Mouse (Mus musculus) forebrain, postnatal 0 days (tissue): Measurements from ENCODE around the gene Gna12. TPM values are rescaled to one million over a fixed set of nuclear protein-coding genes. Genes with fewer than 3 reads are reported as not detected.

Source experiments
- ATAC-seq: fragments of 200-750 bp; cut with Nextera tagmentation; 2 replicates; pipeline ENCODE4 v1.8.0; 2017; ENCODE audit warnings: mild to moderate bottlenecking, moderate library complexity
- DNase-seq: peaks from one replicate; pipeline ENCODE4 v3.0.0-alpha.2; 2015
- H3K27ac ChIP-seq: fragments of 300-500 bp; sonication (generic); 2 replicates; pipeline ENCODE4 v1.5.1; 2014; ENCODE audit warnings: low read depth, mild to moderate bottlenecking, antibody characterized with exemption, low read length, moderate library complexity, mixed read lengths
- H3K27me3 ChIP-seq: fragments of 300-500 bp; sonication (generic); 2 replicates; pipeline ENCODE4 v1.6.1; 2014; ENCODE audit warnings: mild to moderate bottlenecking, low read length, mixed read lengths; ENCODE audit not compliant: insufficient read depth
- H3K36me3 ChIP-seq: fragments of 300-500 bp; sonication (generic); 2 replicates; pipeline ENCODE4 v1.6.1; 2014; ENCODE audit warnings: mild to moderate bottlenecking, moderate library complexity; ENCODE audit not compliant: insufficient read depth
- H3K4me1 ChIP-seq: fragments of 300-500 bp; sonication (generic); 2 replicates; pipeline ENCODE4 v1.6.1; 2014; ENCODE audit warnings: antibody characterized with exemption; ENCODE audit not compliant: insufficient read depth
- H3K4me2 ChIP-seq: fragments of 300-500 bp; sonication (generic); 2 replicates; pipeline ENCODE4 v1.6.1; 2014; ENCODE audit warnings: low read depth, mild to moderate bottlenecking, moderate library complexity
- H3K4me3 ChIP-seq: fragments of 300-500 bp; sonication (generic); 2 replicates; pipeline ENCODE4 v1.5.1; 2014; ENCODE audit warnings: low read depth, low read length, mixed read lengths
- H3K9ac ChIP-seq: fragments of 300-500 bp; sonication (generic); 2 replicates; pipeline ENCODE4 v1.6.1; 2014; ENCODE audit warnings: mild to moderate bottlenecking
- H3K9me3 ChIP-seq: fragments of 300-500 bp; sonication (generic); 2 replicates; pipeline ENCODE4 v1.6.1; 2016; ENCODE audit warnings: low read length
- CTCF ChIP-seq: sonication (generic); IDR thresholded peaks from 2 replicates; pipeline ENCODE4 v1.5.1; 2016; ENCODE audit warnings: antibody characterized with exemption, control low read depth, low read depth
- WGBS: fragments of 180-500 bp; shearing (Covaris S2); extraction: QIAGEN DNeasy Blood & Tissue Kit; methylation state at CpG from one replicate; pipeline ENCODE4 v1.1.7; 2014; 5-methylcytosine and 5-hydroxymethylcytosine counted together
- polyA plus RNA-seq: library from polyadenylated mRNA; unstranded; fragments of >200 nt; fragmentation: Nextera tagmentation; extraction: Ambion mirVana; gene quantifications from 2 replicates; pipeline ENCODE4 v1.2.1, GENCODE M21; 2015
- total RNA-seq: library from RNA; depleted of rRNA; stranded (reverse); fragments of >200 nt; gene quantifications from 2 replicates; pipeline ENCODE4 v1.2.3, GENCODE M21; 2014

The Gna12 gene
- total and polyA plus RNA-seq, 2 experiments from 2014 or later, result 39.0 to 138 TPM

GRCm38 (mm10) chr5:140819594-140819993, 10.6 kb downstream of the Gna12 start:
- Histone ChIP-seq H3K4me1 (0 out of 2 replicates have a peak, but pooled peaks cover 13% of the 10 kb centered on the region), H3K27ac (no peak overlapping the region), H3K9ac (no peak overlapping the region), H3K9me3 (no peaks in the 10 kb centered on the region), H3K27me3 (no peaks in the 10 kb centered on the region), H3K4me3 (no peak overlapping the region), H3K4me2 (no peak overlapping the region), H3K36me3 (no peaks in the 10 kb centered on the region)
- ATAC-seq (no peak), DNase-seq (no peak)
- TF ChIP-seq CTCF, result no peak
- 59% methylated on average over 4 of the region's 4 CpGs for WGBS

GRCm38 (mm10) chr5:140818482-140819076, 11.7 kb downstream of the Gna12 start:
- Histone ChIP-seq H3K4me2 (no peak overlapping the region), H3K27me3 (no peaks in the 10 kb centered on the region), H3K9ac (no peak overlapping the region), H3K27ac (no peak overlapping the region), H3K4me1 (0 out of 2 replicates have a peak, but pooled peaks cover 13% of the 10 kb centered on the region), H3K9me3 (no peaks in the 10 kb centered on the region), H3K4me3 (no peak overlapping the region), H3K36me3 (no peaks in the 10 kb centered on the region)
- ATAC-seq, result no peak
- DNase-seq, result no peak
- no peak for TF ChIP-seq CTCF
- WGBS, result 49% methylated on average over 5 of the region's 5 CpGs

- H3K36me3 ChIP-seq, result no peaks in the 10 kb centered on the region
Observed at GRCm38 (mm10) chr5:140816950-140817568, 13.2 kb downstream of the Gna12 start.

GRCm38 (mm10) chr5:140816008-140816407, 14.2 kb downstream of the Gna12 start:
- DNase-seq (no peak), ATAC-seq (no peak)
- Histone ChIP-seq H3K27me3 (no peaks in the 10 kb centered on the region), H3K4me2 (no peak overlapping the region), H3K4me1 (0 out of 2 replicates have a peak, but pooled peaks cover 13% of the 10 kb centered on the region), H3K9me3 (no peaks in the 10 kb centered on the region), H3K4me3 (no peak overlapping the region), H3K9ac (no peak overlapping the region), H3K36me3 (no peaks in the 10 kb centered on the region), H3K27ac (no peak overlapping the region)
- 89% methylated on average over 3 of the region's 3 CpGs for WGBS
- no peak for TF ChIP-seq CTCF

More at GRCm38 (mm10) chr5:140816950-140817568, 13.2 kb downstream of the Gna12 start:
- Histone ChIP-seq H3K9me3 (no peaks in the 10 kb centered on the region), H3K4me1 (0 out of 2 replicates have a peak, but pooled peaks cover 13% of the 10 kb centered on the region), H3K4me2 (no peak overlapping the region), H3K27ac (no peak overlapping the region), H3K9ac (no peak overlapping the region), H3K27me3 (no peaks in the 10 kb centered on the region), H3K4me3 (no peak overlapping the region)
- ATAC-seq (no peak), DNase-seq (no peak)
- WGBS, result 90% methylated on average over 6 of the region's 6 CpGs
- TF ChIP-seq CTCF, result no peak

GRCm38 (mm10) chr5:140815059-140815728, 15.0 kb downstream of the Gna12 start:
- 9% methylated on average over 9 of the region's 9 CpGs for WGBS
- no peaks in the 10 kb centered on the region for H3K36me3 ChIP-seq
- no peaks in the 10 kb centered on the region for H3K9me3 ChIP-seq
- no peak for TF ChIP-seq CTCF
- H3K9ac ChIP-seq, result no peak overlapping the region
- H3K27me3 ChIP-seq, result no peaks in the 10 kb centered on the region
- H3K4me2 ChIP-seq, result no peak overlapping the region
- ATAC-seq (peak; percentile 18; the same call in 1 of the 2 replicates), DNase-seq (no peak)
- H3K4me3 ChIP-seq, result no peak overlapping the region
- 0 out of 2 replicates have a peak overlapping the region, but pooled peaks have one; percentile 21 for H3K27ac ChIP-seq
- 0 out of 2 replicates have a peak, but pooled peaks cover 13% of the 10 kb centered on the region for H3K4me1 ChIP-seq

- H3K4me2 ChIP-seq, result no peak overlapping the region
- 67% methylated on average over 5 of the region's 5 CpGs for WGBS
- H3K27ac ChIP-seq, result no peak overlapping the region
- no peaks in the 10 kb centered on the region for H3K27me3 ChIP-seq
- H3K4me1 ChIP-seq, result 0 out of 2 replicates have a peak, but pooled peaks cover 13% of the 10 kb centered on the region
- no peaks in the 10 kb centered on the region for H3K9me3 ChIP-seq
- no peak overlapping the region for H3K9ac ChIP-seq
- no peak overlapping the region for H3K4me3 ChIP-seq
- DNase-seq, result no peak
- H3K36me3 ChIP-seq, result no peaks in the 10 kb centered on the region
- TF ChIP-seq CTCF, result no peak
- no peak for ATAC-seq
Observed at GRCm38 (mm10) chr5:140814403-140814802, 15.8 kb downstream of the Gna12 start.

- ATAC-seq, result no peak
- H3K4me2 ChIP-seq, result no peak overlapping the region
- H3K4me3 ChIP-seq, result no peak overlapping the region
- DNase-seq, result no peak
- no peak overlapping the region for H3K27ac ChIP-seq
- WGBS, result 39% methylated on average over 4 of the region's 4 CpGs
- no peaks in the 10 kb centered on the region for H3K36me3 ChIP-seq
- H3K4me1 ChIP-seq, result 0 out of 2 replicates have a peak, but pooled peaks cover 10% of the 10 kb centered on the region
- H3K9ac ChIP-seq, result no peak overlapping the region
- no peaks in the 10 kb centered on the region for H3K27me3 ChIP-seq
- H3K9me3 ChIP-seq, result no peaks in the 10 kb centered on the region
- no peak for TF ChIP-seq CTCF
Observed at GRCm38 (mm10) chr5:140812699-140813098, 17.5 kb downstream of the Gna12 start.
